Mouse (Mus musculus) cerebellum, adult 8-10 months (tissue): ENCODE measurements around the gene Ldb2.

Experiments
- DNase-seq: peaks from one replicate; pipeline ENCODE4 v3.0.0; 2022

Ldb2 gene

DNA sequence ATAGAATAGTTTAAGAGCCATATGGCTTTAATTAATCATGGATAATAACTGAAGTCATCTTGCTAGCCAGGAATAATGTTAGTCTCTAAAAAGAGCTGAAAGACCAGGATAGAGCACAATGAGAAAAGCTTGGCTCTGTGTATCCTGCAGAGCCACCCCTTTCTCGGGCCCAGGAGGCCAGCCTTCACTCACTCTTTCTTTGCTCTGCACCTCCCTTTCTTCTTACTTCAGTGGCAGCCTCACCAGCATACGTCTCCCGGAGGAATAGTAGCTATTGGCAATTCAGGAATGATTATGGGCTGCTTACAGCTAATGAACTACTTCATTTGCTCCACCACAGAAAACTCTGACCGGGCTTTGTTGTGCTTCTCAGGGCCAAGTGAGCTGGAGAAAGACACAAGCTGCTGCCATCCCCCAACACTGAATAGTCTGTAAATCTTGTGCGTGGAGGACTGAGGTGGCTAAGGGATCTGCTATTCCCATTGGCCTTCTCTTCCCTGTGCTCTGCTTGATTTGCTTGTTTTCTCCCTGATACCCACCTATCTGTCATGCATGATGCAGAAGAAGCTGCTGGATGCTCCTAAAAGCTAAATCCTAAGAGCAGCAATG is 86.2 kb downstream of the Ldb2 start:
- no peak for DNase-seq

DNA sequence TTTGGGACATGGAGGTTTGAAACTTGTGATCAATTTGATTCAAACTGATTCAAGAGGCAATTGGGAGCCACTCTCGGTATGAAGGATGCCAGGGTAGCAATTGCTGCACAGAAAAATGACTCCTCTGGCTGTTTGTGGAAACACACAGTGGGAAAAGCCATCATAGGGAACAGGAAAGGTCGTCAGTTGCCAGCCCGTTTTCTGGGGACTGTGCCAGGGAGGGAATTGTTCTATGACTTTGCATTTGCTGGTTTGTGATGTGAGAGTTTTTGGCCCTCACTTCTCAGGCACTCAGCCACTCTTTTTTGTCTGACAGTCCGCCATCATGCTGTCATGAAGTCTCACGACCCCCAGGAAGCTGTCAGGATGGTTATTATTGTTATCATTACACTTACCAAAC is 88.3 kb downstream of the Ldb2 start:
- no peak for DNase-seq

DNA sequence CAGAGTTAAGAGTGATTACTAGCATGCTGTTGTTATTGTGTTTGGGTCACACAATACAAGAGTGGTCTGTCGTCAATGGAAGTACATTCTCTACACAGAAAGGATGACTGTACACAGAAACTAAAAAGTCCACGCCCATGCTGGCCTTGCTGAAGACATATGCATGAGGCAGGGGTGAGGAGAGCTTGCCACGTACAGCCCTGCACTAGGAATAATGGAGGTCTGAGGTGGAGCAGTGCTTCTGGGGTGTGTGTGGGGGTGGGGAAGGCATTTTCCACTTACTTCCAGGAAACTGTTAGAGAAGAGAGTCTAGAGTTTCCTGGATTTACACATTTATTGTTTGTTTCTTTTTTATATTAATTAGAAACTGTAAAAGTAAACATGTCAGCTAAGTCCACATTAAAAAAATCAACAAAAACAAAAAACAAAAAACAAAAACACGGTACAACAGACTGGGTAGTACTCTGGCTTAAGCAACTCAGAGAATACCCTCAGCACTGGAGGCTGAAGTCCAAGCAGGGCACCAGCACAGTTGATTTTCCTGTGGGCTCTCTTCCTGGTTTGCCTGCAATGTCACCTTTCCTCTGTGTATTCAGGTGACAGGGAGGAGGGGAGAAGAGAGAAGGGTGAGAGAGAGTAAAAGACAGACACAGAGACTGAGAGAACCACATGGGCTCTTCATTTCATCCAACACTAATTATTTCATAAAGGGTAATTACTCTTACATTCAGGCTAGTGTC is 89.2 kb downstream of the Ldb2 start:
- DNase-seq, result no peak

DNA sequence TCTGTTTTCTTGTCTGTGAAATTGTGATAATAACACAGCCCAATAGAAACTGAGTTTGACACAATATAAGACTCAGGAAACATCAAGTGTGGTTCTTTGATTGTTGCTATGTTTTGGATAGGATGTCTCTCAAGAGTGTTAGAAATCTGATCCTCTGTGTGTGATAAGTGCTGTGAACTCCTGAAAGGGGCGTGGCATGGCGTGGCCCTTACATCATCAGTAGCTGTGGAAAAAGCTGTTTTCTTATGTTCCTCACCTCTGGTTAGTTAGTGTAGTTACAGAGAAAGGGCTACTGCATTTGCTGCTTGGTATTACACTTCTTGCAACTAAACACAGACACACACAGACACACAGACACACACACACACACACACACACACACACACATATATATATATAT is 90.2 kb downstream of the Ldb2 start:
- DNase-seq, result no peak

DNA sequence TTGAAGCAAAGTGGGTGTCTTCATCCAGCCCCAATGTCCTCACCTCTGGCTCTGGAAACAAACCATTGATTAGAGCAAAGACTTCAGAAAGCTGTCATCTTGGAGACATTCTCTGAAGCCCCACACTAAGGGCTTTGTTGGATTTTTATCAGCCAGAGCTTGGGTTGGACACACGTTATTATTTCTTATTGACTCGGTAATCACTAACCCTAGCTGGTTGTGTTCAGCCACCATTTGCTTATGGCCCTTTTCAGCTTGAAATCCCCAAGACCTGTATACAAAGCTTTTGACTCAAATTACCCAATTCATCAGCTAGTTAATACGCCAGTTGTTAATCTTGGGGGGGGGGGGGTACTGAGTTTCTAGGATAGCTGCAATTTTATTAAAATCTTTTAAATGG is 91.5 kb downstream of the Ldb2 start:
- DNase-seq, result no peak

DNA sequence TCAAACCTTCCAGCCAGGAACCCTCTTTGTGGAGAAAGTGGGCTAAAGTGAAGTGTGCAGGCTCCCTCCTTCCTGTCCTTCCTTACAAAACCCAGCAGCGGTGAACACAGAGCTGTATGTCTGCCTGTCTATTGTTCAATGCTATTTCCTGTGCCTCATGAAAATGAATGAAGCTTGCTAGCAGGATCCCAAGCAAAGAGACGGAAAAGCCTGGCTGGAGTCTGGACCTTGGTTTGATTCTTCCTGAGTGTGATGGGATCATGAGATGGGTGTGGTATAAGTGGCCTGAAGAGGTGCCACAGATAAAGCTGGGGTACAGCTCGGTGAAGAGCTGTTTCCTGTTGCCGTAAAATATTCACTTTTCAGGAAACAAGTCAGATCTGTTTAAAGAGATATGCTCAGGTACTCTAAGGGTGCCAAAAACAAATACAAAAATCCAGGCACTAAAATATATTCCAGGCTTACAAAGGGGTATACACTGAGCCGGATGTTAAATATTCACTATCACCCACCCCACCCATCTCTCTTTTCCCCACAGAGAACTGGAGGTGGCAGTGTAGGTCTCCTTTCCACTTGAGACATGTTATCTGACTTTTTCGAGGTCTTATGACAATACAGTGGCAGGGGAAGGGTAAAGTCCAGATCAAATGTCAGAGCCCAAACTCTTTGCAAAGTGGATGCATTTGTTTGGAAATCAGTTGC is 92.3 kb downstream of the Ldb2 start:
- DNase-seq, result no peak

DNA sequence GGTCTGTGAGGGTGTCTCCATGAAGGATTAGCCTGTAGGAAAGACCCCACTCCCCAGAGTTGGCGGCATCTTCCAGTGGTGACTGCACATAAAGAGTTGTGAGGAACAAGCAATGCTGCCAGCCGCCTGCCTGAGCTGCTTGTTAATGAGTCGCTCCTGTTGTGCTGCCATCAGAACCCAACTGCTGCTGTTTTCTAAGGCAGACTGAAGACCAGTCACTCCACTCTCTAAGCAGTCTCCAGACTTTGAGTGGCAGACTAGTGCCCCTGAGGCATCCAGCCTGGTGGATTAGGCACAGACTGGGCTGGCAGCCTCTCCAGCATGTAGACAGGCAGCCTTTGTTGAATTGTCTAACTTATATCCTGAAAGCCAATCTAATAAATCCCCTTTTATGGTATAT is 101.5 kb downstream of the Ldb2 start:
- DNase-seq, result no peak

DNA sequence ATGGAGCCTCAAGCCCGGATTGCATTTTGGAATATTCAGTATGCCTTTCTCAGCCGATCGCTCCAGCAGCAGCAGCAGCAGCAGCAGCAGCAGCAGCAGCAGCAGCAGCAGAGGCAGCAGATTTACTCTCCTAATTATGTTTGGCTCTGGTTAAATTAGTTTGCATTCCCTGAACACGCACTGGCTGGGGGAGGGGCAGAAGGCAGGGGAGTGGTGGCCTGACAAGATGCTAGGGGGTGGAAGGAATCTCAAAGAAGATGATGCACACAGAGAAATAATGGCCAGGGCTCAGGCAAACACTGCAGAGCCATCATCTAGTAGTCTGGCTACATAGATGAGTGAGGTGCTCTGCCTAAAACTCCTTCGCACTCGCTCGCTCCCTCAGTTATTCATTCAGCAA is 102.9 kb downstream of the Ldb2 start:
- DNase-seq, result no peak

DNA sequence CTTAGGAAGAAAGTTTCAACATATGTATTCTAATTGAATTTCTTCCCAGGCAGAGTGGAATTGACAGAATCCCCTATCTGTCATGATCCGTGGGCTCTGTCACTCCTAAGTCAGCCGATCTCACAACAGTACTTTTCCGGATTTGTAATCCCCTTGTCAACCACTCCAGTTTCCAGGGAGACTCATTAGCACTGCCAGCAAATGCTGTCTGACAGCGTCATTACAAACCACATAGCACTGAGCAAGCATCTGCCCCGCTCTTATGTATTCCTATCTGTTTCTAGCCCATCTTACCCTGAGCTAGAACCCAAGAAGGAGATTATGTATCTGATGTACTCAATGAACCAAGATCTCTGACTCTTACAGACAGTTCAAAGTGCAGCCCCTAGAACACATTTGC is 105.8 kb downstream of the Ldb2 start:
- DNase-seq, result no peak

DNA sequence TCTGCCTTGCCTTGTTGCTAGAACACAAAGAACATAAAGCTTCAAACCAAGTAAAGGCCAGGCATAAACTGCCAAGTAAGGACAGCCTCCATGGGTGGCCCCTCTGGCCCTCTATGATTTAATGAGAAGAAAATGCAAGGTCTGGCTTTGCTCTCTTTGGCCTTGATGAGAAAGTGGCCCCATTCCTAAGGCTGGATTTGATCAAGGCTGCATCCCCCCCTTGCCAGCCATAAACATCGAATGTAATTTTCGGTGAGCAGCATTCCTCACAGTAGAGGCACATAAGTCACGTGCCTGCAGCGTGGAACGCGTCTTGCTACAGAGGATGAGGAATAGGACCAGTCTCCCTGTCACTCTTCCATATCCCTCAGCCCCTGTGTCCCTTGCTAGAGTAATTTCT is 113.1 kb downstream of the Ldb2 start:
- DNase-seq, result no peak

DNA sequence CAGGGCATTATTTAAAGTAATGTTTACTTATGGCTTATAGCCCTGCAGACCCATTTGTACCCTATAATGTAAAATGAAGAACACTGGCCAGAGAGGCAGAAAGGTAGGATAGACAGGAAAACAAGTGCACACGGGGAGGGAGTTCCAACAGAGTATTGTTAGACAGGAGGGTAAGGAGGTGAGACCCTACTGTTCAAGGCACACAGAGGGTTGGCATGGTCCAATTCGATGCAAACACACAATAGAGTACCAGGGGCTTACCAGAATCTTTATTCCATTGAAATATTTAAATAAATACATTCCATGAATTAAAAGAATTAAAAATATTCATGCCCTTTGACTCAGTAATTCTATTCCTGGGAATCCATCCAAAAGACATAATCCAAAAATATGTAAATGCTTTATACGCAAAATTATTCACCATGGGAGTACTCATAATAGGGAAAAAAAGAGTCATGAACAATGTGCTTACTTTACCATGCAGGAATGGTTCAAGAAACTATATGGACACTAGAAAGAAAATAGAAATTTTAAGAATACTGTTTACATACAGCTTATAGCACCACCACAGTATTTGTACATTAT is 118.3 kb downstream of the Ldb2 start:
- no peak for DNase-seq

DNA sequence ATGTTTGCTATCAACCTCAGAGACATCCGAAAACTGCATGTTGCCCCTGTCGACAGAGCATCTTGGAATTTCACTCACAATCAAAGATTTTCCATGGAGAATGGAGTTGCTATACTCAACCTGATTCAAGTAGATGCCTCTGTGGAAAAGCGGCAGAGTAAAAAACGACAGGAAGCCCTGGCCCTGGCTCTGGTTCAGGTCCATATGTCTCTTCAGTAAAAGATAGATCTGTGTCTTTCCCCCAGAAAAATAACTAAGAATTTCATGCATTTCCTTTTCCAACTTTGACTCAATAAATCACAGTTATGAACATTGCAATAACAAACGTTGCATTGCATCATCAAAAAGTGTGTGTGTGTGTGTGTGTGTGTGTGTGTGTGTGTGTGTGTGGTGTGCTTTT is 121.7 kb downstream of the Ldb2 start:
- no peak for DNase-seq

DNA sequence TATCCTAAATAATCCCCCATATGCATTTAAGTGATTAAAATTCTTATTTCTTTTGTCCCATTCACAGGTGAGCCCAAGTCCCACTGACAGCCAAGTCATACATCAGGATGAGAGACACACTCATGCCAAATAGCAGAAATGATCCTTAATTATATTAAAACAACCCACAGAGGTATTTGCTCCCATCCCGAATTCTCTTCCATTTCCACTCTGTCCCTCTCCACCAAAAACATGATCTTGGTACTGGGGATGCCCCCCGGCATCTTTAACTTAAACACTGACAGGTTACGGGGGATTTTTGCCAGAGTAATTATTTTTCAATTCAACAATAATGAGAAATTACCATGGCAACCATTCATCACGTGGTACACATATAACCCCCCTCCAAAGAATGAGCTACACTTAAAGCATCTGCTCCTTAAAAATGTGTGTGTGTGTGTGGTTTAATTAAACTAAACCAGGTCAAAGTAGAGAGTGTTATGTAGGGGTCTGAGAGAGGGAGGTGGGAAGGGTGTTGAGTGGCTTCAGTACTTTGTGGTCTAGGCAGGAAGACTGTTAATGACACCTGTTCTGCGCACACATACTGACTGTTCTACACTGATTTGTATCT is 123.2 kb downstream of the Ldb2 start:
- no peak for DNase-seq

DNA sequence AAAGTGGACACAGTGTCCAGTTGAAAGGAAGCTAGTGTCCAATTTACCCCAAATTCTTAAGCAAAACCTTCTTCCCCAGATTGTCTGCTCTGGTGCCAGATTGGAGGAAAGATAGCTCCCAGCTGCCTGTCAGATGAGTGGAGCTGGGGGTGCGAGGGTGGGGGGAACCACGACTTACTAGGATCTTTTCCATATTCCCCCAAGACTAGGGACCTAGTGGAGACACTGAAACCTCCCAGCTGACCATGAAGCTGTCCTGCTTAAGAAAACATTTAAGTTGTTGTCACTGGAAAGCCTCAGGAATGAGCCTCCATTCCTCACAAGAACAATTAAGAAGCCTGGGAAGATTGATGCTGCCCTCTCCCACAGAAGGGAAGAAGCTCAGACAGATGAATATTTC is 129.1 kb downstream of the Ldb2 start:
- DNase-seq, result no peak

DNA sequence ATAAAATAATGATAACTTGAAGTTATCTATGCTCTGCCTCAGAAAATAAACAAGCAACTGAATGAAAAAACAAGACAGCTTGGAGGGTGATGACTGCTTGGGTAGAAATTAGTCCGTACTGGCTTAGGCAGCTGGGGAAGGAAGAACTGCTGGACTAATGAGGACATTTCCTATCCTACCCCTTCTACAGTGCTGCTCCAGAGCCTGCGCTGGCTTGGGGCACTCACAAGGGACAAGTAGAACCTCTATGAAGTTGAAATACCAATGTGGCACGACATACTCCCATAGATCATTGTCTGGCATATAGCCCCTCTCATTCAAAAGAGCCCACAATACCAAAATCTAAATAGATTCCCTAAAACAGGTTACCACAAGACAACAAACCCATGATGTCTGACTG is 131.6 kb downstream of the Ldb2 start:
- DNase-seq, result no peak

DNA sequence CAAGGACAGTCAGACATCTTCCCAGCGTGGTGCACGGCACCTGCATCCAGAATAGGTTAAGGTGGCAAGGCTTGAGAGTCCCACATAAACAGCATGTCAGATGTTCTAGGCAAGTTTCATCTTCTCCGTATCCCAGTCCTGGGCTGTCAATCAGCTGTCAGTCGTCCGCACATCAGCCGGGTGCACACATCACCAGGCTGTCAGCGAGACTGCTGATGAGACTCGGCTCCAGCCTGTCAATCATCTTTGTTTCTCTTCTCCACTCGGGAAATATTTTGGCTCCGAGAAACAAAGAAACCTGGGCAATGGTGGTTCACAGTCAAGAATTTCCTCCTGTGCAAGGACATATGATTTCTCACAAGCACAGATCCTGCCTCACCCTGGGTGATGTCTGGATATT is 132.1 kb downstream of the Ldb2 start:
- no peak for DNase-seq

DNA sequence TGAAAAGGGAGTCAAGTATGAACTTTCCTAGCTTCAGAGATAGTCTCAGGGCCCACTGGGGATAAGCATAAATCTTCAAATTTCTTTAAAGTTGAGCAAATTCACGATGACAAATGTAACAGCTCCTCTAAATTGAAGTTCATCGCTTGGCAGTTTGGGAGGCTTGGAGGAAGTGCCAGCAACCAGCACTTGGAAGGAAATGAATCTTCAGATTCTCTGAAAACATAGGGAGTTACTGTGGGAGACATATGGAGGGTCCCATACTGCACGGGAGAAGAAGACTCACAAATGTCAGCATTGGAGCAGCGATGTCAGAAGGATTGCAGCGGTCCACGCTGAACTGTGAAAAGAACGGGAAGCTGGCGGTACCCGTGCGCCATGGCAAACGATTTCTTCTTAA is 139.8 kb downstream of the Ldb2 start:
- no peak for DNase-seq

DNA sequence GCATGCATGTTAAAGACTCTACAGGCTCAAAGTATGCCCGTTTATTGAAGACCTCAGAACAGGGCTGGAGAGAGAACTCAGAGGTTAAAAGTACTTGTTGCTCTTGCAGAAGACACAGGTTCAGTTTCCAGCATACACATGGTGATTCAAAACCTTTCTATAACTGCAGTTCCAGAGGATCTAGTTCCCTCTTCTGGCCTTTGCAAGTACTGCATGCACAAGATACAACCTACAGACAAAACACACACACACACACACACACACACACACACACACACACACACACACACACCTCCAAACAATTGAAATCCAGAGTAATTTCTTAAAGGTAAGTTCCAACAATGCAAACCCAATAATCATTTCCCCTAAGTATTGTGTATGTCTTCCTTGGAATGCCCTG is 142.8 kb downstream of the Ldb2 start:
- no peak for DNase-seq

DNA sequence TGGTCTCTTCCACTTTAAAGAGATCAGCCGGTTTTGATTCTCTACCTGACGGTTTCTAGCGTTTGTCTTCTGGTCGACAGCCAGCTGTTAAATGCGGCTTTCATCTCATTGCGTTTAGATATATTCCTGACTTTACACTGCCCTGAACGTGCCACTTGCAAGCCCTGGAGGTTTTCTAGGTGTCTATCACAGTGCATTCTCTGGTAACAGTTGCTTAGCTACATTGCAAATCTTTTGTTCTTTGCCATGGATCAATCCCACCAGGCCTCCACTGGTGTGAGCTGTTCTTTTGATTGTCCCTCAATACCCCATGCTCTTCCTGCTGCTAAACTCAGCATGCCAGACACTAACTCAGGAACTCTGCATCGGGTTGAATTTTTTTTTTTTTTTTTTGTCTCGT is 145.1 kb downstream of the Ldb2 start:
- no peak for DNase-seq

DNA sequence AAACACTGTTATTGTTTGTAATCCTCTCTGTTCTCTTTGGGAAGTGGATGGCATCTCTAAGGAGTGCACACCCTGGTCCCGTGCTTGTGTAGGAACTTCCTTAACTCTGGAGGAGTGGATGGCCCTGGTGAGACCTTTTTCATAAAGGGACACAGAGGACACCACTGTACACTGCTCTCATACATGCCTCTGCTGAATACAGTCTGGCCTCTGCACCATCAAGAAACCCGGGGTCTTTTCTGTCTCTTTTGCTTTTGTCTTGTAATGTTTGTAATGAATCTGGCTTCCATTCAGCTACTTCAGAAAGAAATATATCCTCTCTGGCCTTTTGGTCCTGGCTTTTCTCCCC is 152.7 kb downstream of the Ldb2 start:
- no peak for DNase-seq

DNA sequence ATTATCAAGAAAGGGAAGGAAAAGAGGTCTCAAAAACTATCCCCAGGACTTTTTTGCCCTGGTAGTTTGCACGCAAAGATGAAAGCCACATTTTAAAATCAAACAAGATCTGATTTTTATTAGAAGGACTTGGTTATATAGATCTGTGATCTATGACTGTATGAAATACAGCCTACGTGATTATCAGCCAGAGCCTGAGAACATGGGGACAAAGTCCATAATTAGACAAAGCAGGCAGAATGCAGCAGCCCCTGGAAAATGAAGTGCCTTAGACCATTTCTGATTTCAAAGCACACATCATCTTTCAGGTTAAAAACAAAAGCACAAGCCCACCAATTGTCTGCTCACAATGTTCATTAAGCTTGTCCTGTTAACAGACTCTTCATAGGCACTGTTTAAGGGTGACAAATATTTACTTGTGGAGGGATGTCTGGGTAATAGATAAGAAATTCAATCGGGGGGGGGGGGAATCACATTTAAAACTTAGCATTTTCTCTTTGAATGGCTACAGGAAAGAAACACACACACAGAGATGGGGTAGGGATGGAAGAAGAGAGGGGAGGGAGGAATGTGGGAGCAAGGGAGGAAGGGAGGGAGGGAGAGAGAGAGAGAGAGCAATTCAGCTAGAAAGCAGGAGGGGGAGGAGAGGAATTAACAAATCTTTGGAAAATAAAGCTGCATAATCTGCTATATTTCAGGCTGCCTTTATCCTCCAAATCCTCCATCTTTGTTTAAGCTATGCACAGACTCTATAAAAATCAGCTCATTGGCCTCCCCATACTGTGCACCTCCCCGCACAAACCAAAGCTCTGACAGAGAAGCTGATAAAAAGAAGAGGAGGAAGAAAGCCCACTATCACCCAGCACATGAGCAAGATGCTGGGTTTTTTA is 153.3 kb downstream of the Ldb2 start:
- DNase-seq, result no peak

DNA sequence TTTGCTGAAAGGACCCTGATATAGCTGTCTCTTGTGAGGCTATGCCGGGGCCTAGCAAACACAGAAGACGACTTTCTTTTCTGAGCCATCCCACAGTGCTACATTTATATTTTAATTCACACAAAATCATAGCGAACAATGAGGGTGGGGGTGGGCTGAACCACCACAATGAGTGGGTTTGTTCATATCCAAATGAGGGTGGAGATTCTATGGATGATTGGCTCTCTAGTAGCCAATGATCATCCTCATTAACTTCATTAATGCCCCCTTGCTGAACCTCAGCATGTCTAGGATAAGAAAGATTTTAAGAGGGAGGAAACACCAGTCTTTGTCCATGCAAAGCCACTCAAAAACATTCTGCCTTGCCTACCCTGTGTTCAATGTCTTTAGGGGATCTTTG is 156.4 kb downstream of the Ldb2 start:
- DNase-seq, result no peak

DNA sequence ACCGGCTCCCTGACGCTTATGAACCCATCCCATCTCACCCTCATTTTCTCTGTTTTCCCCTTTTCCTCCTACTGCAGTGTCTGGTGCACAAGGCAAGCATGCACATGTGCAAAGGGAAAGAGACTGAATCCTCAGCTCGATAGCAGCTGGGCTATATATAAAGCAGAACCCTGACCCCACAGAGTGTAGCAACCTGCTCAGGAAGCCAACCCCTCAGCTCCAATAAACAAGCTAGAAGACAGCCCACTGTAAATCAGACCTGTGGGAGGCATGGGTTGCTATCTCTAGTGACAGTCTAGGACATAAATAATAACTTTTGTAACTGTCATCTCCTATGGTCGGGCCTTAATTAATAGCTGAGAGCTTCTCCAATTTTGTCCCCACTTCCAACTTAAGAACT is 158.4 kb downstream of the Ldb2 start:
- no peak for DNase-seq
